Mouse (Mus musculus): Measurements from ENCODE around the gene Rabl3. TPM values are rescaled to one million over a fixed set of nuclear protein-coding genes. Genes with fewer than 3 reads are reported as not detected.

The Rabl3 gene
- total RNA-seq (2021): 10 to 100 TPM in 1 of 2 experiments, 1 to 10 TPM in 1; 9.0 to 10.1 TPM

DNA sequence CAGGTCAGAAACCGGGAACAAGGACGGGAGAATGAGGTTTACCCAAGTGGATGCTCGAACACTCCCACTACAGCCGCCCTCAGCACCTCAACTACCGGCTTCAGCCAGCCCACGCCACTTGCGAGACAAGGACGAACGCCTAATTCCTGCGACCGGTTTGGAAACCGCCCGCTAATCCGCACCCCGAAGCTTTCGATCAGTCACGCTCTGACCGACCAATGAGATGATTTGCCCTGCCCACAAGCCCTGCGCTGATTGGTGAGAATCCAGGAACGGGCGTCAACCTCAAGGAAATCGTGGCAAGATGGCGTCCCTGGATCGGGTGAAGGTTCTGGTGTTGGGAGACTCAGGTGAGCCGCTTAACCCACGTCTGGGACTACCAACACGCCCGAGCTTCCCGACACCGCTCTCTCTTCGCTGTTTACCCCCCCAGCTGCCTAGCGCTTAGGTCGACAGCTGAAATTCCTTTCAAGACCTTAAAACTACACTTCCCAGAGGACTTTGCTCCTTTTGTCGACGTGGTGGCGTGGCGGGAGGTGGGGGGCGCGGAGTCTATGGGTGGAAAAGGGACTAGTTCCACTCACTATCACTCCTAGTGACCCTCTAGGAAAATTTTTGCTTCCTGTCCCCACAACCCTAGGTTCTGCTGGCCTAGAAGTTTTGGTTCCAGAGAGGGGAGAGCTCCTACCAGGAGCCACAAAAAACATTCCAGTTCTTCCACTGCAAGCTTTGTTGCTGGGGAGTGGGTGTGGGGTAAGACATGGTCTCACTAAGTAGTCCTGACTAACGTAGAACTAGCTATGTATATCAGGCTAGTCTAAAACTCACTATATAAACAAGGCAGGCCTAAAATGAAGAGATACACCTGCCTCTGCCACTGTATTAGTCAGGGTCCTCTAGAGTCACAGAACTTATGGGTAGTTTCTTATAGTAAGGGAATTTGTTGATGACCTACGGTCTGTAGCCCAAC is at the start of gene Rabl3, which contains the start of gene Gtf2e1:
TSS of gene Rabl3 (plus strand) at position 275 of the 970 bp plus-strand sequence.
TSS of gene Gtf2e1 (minus strand) at position 179 of the 970 bp plus-strand sequence.
- peak; percentile 97 to 99 for DNase-seq (ENCODE audit: low spot score in 2 of 2)
- intact Hi-C loops (cut with DNase I): loop anchor here (5.0 kb wide), 1 partner anchor 97 kb away; no protein-coding TSS in a partner anchor

GRCm38 (mm10) chr16:37495017-37495416 is 44.7 kb upstream of the Rabl3 start:
- intact Hi-C loops (cut with DNase I): loop anchor here (5.0 kb wide), 1 partner anchor 113 kb away; the partner anchor contains the start of gene Stxbp5l
- DNase-seq (ENCODE audit: low spot score in 2 of 2): peak; percentile 34 to 45

GRCm38 (mm10) chr16:37498581-37498980 is 41.1 kb upstream of the Rabl3 start:
- no peak for DNase-seq (ENCODE audit: low spot score in 2 of 2)
- intact Hi-C loops (cut with DNase I): loop anchor here (5.0 kb wide), 1 partner anchor 116 kb away; the partner anchor contains the start of gene Stxbp5l

GRCm38 (mm10) chr16:37504517-37504916 is 35.2 kb upstream of the Rabl3 start:
- intact Hi-C loops (cut with DNase I): no loop called here
- DNase-seq (ENCODE audit: low spot score in 2 of 2): no peak

DNA sequence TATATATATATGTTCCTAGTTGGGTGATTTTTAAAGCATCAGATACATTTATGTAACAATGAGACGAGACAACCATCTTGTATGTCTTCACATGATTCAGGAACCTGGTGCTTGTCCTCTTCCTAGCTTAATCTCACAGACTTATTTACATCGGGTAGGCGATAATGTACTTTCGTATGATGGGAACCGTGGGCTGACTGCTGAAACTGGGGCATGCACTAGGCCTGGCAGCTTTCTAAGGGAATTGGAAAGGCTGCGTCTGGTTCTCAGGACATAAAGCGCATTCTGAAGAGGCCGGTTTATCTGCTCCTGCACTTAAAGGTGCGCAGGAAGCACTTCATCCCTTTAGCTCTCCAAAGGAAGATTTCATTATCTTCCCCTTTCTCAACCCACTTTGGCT is 32.9 kb upstream of the Rabl3 start:
- intact Hi-C loops (cut with DNase I): no loop called here

DNA sequence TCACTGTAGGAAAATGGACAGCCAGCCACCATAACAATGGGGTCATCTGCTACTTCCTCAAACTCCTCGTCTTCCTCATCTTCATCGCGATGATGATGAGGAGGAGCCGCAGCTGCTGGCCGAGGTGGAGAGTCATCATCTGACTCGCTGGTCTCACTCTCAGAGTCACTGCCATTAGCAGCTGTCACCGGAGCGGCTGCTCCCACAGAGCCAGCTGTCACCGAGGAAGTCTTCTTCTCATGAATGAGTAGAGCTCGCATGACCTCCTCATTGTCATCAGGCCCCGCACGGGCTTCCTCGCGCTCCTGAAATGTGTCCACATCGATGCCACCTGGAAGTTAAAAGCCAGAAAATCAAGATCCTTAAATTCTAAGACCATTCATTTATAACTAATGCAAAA is 28.2 kb upstream of the Rabl3 start:
- intact Hi-C loops (cut with DNase I): no loop called here
- DNase-seq (ENCODE audit: low spot score in 2 of 2): no peak

More for the DNA sequence above, 32.9 kb upstream of the Rabl3 start:
- DNase-seq (ENCODE audit: low spot score in 2 of 2): peak in 1 of 2 experiments; percentile 26

GRCm38 (mm10) chr16:37514644-37515043 is 25.0 kb upstream of the Rabl3 start:
- DNase-seq (ENCODE audit: low spot score in 2 of 2): no peak
- intact Hi-C loops (cut with DNase I): no loop called here

DNA sequence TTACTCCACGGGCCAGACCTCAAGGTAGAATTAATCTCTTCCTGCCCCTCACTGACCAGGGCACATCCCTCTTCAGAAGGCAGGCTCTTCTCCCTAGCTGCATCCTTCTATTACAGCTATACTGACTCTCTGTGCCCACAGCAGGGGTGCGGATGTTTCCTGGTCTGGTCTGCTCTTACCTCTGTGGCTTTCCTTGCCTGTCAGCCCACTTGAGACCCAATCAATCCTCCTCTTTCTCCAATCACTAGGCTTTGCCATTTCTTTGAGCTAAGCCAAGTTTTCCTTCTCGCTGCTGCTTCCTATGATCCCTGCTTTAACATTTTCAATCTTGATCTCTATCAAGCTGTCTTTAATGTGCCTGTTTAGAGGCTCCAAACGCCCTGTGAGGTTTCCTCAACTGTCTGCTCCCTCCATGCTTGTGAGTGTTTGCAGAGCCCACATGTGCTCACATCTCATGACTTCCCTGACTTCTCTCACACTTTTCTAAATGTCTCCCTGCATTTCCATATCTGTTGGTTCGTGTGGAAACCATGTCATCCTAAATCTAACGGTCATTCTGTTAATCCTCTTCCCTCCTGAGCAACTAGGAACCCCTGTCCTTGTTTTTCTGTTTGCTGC is 23.2 kb upstream of the Rabl3 start:
- no peak for DNase-seq (ENCODE audit: low spot score in 2 of 2)

DNA sequence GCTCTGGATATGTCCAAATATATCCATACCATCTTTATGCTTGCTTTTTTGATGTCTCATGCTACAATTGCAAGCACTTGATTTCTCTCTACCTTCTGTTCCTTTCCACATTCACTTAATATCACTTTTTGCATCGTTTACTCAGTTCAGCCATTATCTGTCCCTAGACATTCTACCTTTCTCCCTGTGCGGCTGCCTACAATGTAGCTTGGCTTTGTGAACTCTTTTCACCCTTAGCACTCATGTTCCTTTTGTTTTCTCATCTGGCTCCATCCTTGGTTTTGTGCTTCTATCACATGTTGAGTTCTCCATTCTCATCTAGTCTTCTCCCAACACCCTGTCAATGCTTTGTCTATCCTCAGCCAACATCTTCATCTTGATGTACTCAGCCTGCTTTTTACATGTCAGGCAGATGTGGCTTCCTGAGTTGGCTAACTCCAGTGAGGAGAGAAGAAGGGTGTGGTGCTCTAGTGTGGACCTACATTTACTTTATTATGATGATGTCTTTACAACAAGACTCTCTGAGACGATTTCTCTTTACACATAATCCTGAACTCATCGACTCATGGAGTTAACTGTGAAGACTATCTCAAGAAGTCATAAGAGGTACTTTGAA is 22.0 kb upstream of the Rabl3 start:
- intact Hi-C loops (cut with DNase I): no loop called here
- no peak for DNase-seq (ENCODE audit: low spot score in 2 of 2)

More for the DNA sequence above, 23.2 kb upstream of the Rabl3 start:
- intact Hi-C loops (cut with DNase I): no loop called here

GRCm38 (mm10) chr16:37518662-37519061 is 21.0 kb upstream of the Rabl3 start:
- DNase-seq (ENCODE audit: low spot score in 2 of 2): no peak
- intact Hi-C loops (cut with DNase I): no loop called here

- intact Hi-C loops (cut with DNase I): no loop called here
- no peak for DNase-seq (ENCODE audit: low spot score in 2 of 2)
These were observed 20.0 kb upstream of the Rabl3 start for GRCm38 (mm10) chr16:37519721-37520120.

- DNase-seq (ENCODE audit: low spot score in 2 of 2): no peak
These were observed 19.3 kb upstream of the Rabl3 start for GRCm38 (mm10) chr16:37520190-37521040.

GRCm38 (mm10) chr16:37522100-37522697 is 17.5 kb upstream of the Rabl3 start:
- DNase-seq (ENCODE audit: low spot score in 2 of 2): no peak
- intact Hi-C loops (cut with DNase I): no loop called here

More at GRCm38 (mm10) chr16:37520190-37521040, 19.3 kb upstream of the Rabl3 start:
- intact Hi-C loops (cut with DNase I): no loop called here

GRCm38 (mm10) chr16:37525121-37525520 is 14.6 kb upstream of the Rabl3 start:
- intact Hi-C loops (cut with DNase I): no loop called here
- no peak for DNase-seq (ENCODE audit: low spot score in 2 of 2)

DNA sequence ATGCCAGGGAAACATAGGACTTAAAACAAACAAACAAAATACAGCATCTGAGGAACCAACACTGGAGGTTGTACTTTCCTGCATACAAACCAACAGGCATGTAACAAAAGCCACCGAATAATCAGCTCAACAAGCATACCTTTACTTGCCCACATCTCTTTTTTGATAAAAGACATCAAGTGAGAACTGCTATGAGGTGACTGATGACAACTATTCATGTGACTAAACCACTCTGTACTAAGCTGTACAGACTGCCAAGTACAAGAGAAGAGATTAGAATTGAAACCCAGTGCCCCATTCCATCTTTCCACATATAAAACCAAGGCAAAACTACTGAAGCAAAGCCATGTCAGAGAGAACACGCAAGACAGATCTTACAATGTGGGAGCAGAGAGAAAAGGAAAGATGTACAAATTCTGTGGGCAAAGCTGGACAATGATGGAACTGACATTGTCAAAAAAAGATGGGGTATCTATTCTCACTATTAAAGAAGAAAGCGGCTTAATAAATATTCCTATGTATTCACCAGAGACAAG is 12.9 kb upstream of the Rabl3 start:
- intact Hi-C loops (cut with DNase I): no loop called here

GRCm38 (mm10) chr16:37530170-37530569 is 9.5 kb upstream of the Rabl3 start:
- no peak for DNase-seq (ENCODE audit: low spot score in 2 of 2)
- intact Hi-C loops (cut with DNase I): no loop called here

More for the DNA sequence above, 12.9 kb upstream of the Rabl3 start:
- no peak for DNase-seq (ENCODE audit: low spot score in 2 of 2)

DNA sequence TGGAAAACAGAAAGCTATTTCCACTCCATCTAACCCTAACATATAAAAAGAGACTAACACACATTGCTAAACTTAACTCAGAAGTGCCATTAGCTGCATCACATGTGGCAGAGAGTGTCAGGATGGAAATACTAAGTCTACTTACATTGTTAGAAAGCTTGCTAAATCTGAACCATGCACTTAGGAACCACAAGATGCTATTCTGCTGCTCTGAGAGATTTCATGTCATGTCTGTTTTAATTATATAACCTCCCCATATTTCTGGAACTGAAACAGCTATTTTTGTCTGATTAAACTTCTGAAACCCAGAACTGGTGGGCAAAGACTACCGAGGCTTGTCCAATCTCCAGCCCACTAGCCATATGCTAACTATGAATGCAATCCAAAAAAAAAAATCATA is 7.6 kb upstream of the Rabl3 start:
- intact Hi-C loops (cut with DNase I): no loop called here
- DNase-seq (ENCODE audit: low spot score in 2 of 2): no peak

GRCm38 (mm10) chr16:37533369-37534068 is 6.2 kb upstream of the Rabl3 start:
- intact Hi-C loops (cut with DNase I): no loop called here
- DNase-seq (ENCODE audit: low spot score in 2 of 2): no peak
